Mouse (Mus musculus) ES-E14 (cell line): ENCODE measurements around the gene Pwwp2b. TPM values are rescaled to one million over a fixed set of nuclear protein-coding genes. Genes with fewer than 3 reads are reported as not detected.

Experiments used
- DNase-seq: peaks from one replicate; pipeline ENCODE4 v3.0.0-alpha.2; 2013; ENCODE audit warnings: low read depth, low spot score
- H3K27ac ChIP-seq: 2 replicates; pipeline ENCODE4 v1.5.1; 2012; ENCODE audit warnings: low read depth, mild to moderate bottlenecking, low read length, moderate library complexity, mixed read lengths; ENCODE audit not compliant: poor library complexity, insufficient read depth, severe bottlenecking
- H3K36me3 ChIP-seq: 2 replicates; pipeline ENCODE4 v1.6.1; 2012; ENCODE audit warnings: mild to moderate bottlenecking, low read length, moderate library complexity, mixed read lengths; ENCODE audit not compliant: control insufficient read depth, poor library complexity, insufficient read depth, severe bottlenecking
- H3K4me1 ChIP-seq, 2 experiments: fragments of 150-350 bp in 1 of 2; sonication (generic) in 1 of 2; 2 replicates each; pipeline ENCODE4 v1.6.1; 2012; ENCODE audit warnings: low read length in 2 of 2, mild to moderate bottlenecking in 1 of 2, mixed read lengths in 1 of 2; ENCODE audit not compliant: control insufficient read depth in 2 of 2, insufficient read depth in 2 of 2, poor library complexity in 1 of 2
- H3K4me3 ChIP-seq, 2 experiments: fragments of 150-350 bp in 1 of 2; sonication (generic) in 1 of 2; 2 replicates each; pipeline ENCODE4 v1.5.1; 2012; ENCODE audit warnings: low read length in 2 of 2, low read depth in 1 of 2, mild to moderate bottlenecking in 1 of 2, mixed read lengths in 1 of 2; ENCODE audit not compliant: insufficient read depth in 1 of 2, poor library complexity in 1 of 2, severe bottlenecking in 1 of 2
- H3K9ac ChIP-seq: 2 replicates; pipeline ENCODE4 v1.6.1; 2012; ENCODE audit warnings: low read depth, mild to moderate bottlenecking, low read length, mixed read lengths; ENCODE audit not compliant: poor library complexity, insufficient read depth, severe bottlenecking
- H3K9me3 ChIP-seq: fragments of 150-350 bp; sonication (generic); 2 replicates; pipeline ENCODE4 v1.6.1; 2012; ENCODE audit warnings: low read depth, mild to moderate bottlenecking, low read length; ENCODE audit not compliant: control insufficient read depth, insufficient read depth
- CHD2 ChIP-seq: IDR thresholded peaks from 2 replicates; pipeline ENCODE4 v1.6.1; 2014; ENCODE audit warnings: mild to moderate bottlenecking, low read depth, low read length, inconsistent platforms
- HCFC1 ChIP-seq: IDR thresholded peaks from 2 replicates; pipeline ENCODE4 v1.6.1; 2012; ENCODE audit warnings: low read length, inconsistent platforms, borderline replicate concordance; ENCODE audit not compliant: insufficient read depth
- MAFK ChIP-seq: IDR thresholded peaks from 2 replicates; pipeline ENCODE4 v1.6.1; 2014; ENCODE audit warnings: mild to moderate bottlenecking, low read depth, low read length, inconsistent platforms; ENCODE audit not compliant: insufficient read depth
- ZC3H11A ChIP-seq: IDR thresholded peaks from 2 replicates; pipeline ENCODE4 v1.6.1; 2012; ENCODE audit warnings: low read depth, mild to moderate bottlenecking, inconsistent platforms, low read length, borderline replicate concordance
- ZNF384 ChIP-seq: IDR thresholded peaks from 2 replicates; pipeline ENCODE4 v1.6.1; 2012; ENCODE audit warnings: low read depth, low read length, inconsistent platforms
- in situ Hi-C, 2 experiments: fragments of 600-800 bp; cut with MboI; formaldehyde crosslinking; loops; one replicate each; pipeline ENCODE4 v1.15.1; 2025; ENCODE audit warnings: low sequenced_read_pairs in 2 of 2, inconsistent platforms in 1 of 2; ENCODE audit not compliant: unreplicated experiment in 2 of 2
- total RNA-seq: library from RNA; depleted of rRNA; stranded (reverse); fragments of 300-350 nt; gene quantifications from 2 replicates; pipeline ENCODE4 v1.2.3, GENCODE M21; 2012

The Pwwp2b gene
- total RNA-seq, 1 experiment: 7.1 TPM

DNA sequence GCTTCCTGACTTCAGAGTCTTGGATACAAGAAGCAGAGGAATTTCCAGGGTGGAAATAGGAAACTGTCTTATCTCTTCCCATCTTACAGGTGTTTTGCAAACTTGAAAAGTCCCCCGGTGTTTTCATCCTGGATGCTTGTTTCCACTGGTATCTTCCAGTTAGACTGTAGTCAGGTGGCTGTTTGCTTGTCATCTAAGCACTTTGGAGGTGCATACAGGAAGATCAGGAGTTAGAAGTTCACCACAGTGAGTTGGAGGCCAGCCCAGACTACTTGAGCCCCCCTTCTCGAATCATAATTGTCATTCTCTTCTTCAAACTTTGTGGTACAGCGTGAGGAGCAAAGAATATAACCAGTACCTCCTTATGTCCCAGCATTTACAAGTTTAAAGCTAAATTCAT is 34.1 kb upstream of the Pwwp2b start:
- Histone ChIP-seq H3K27ac (no peak overlapping the region), H3K9ac (no peak overlapping the region), H3K4me3 (no peak overlapping the region), H3K36me3 (no peaks in the 10 kb centered on the region), H3K9me3 (no peaks in the 10 kb centered on the region), H3K4me1 (no peaks in the 10 kb centered on the region)
- DNase-seq: no peak
- in situ Hi-C loops: no loop called here
- TF ChIP-seq CHD2 (no peak), MAFK (no peak), HCFC1 (no peak), ZNF384 (no peak), ZC3H11A (no peak)

DNA sequence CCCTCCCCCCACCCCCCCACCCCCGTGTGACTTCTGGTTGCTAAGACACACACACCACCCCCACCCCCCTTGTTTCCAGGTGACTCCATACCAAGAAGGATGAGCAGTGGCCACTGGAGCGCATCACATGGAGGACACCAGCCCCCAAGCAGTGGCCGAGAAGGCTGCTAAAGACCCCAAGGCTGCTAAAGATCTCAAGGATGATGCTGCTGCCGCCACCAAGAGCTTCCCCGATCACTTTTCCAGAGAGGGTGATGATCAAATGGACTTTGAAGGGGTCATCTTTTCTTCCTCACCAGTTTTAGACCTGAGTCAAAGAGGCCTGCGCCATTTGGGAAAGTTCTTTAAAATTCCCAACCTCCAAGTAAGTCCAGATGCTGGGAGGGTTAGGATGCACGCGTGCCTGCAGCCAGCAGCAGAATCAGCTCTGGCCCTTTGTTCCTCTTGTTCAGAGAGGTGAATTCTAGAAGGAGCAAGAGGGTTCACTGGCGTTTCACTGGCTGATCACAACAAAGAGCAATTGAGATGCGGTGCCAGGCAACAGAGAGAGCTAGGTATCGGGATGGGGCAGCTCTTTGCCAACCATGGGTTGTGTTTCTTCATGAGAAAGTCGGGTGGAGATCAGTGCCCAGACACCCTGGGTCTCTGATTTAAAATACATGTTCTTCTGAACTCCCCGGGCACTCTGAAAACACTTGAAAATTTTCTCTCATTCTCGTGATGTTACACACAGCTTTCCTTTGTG is 33.5 kb upstream of the Pwwp2b start:
- H3K9me3 ChIP-seq: no peaks in the 10 kb centered on the region
- in situ Hi-C loops: no loop called here
- no peak overlapping the region for H3K9ac ChIP-seq

DNA sequence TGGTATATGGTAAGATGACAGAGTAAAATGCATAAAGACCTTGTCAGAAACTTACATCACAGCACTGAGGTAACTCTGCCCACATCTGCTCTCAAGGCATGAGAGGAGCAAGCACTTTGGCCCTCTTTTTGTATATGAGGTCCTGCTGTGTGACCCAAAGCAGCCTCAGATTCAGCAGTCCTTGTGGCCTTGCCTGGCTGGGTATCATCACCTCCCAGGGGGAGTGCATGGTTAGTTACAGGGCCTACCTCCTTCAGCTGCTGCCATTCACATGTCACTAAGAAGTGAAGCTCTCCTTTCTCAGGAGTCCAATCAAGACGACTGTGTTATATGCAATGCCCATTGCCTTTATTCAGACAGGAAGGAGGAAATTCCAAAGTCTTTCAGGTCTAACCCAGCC is 32.8 kb upstream of the Pwwp2b start:
- H3K4me1 ChIP-seq: peaks cover 0 to 2% of the 10 kb centered on the region in 2 experiments; a peak in 1 of 4 replicates
- H3K4me3 ChIP-seq: no peak overlapping the region
- H3K9me3 ChIP-seq: no peaks in the 10 kb centered on the region
- TF ChIP-seq HCFC1: no peak
- no peak for DNase-seq
- H3K36me3 ChIP-seq: no peaks in the 10 kb centered on the region
- in situ Hi-C loops: no loop called here
- no peak overlapping the region for H3K27ac ChIP-seq
- H3K9ac ChIP-seq: no peak overlapping the region

More for the DNA sequence above, 33.5 kb upstream of the Pwwp2b start:
- no peaks in the 10 kb centered on the region for H3K4me1 ChIP-seq
- TF ChIP-seq ZNF384 (no peak), MAFK (no peak), HCFC1 (no peak), ZC3H11A (no peak), CHD2 (no peak)
- H3K36me3 ChIP-seq: no peaks in the 10 kb centered on the region
- no peak overlapping the region for H3K27ac ChIP-seq
- no peak overlapping the region for H3K4me3 ChIP-seq
- no peak for DNase-seq

DNA sequence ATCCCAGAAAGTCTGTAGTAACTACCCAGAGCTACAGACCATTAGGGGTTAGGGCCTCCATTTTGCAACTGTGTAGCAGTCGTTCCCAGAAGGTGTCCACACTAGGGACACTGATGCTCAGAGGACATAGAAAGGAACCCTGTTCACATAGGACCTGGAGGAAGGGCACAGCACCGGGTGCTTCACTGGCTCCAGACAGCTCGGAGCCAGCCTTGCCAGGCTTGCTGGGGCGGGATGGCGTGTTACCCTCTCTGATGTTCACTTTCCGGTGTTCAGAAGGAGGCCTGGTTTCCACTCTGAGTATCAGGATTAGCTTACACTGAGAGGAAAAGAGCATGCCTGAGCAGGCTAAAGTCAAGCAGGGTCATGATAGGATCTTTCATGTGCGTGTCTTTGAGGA is 32.3 kb upstream of the Pwwp2b start:
- Histone ChIP-seq H3K4me1 (peaks cover 0 to 2% of the 10 kb centered on the region in 2 experiments; a peak in 1 of 4 replicates), H3K9me3 (no peaks in the 10 kb centered on the region), H3K4me3 (no peak overlapping the region), H3K9ac (no peak overlapping the region), H3K27ac (no peak overlapping the region), H3K36me3 (no peaks in the 10 kb centered on the region)
- no peak for TF ChIP-seq ZNF384
- no peak for TF ChIP-seq HCFC1
- TF ChIP-seq CHD2: no peak
- no peak for TF ChIP-seq ZC3H11A
- TF ChIP-seq MAFK: no peak
- in situ Hi-C loops: no loop called here
- DNase-seq: no peak

DNA sequence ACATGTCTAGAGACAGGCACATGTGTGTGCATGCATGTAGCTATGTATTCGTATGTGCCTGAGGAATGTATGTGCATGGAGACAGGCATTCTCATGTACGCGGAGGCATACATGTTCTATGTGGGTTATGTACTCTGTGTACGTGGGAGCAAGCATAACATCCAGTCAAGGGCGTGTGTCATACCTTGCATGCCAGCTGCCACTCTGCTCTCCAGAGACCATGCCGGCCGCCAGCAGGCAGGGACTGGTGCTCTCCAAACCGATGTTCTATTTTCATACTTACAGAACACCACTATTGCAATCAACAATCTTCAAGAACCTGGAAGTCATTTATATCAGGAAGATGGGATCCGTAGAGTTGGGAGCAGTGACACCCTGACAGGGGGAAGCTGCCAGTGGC is 31.8 kb upstream of the Pwwp2b start:
- Histone ChIP-seq H3K9ac (no peak overlapping the region), H3K27ac (no peak overlapping the region), H3K4me1 (peaks cover 0 to 2% of the 10 kb centered on the region in 2 experiments; a peak in 1 of 4 replicates), H3K36me3 (no peaks in the 10 kb centered on the region), H3K9me3 (no peaks in the 10 kb centered on the region), H3K4me3 (no peak overlapping the region)
- in situ Hi-C loops: no loop called here
- TF ChIP-seq MAFK (no peak), CHD2 (no peak), ZNF384 (no peak)
- DNase-seq: no peak
